Mouse (Mus musculus) forelimb bud, embryonic 11.5 days (tissue): ENCODE measurements around the gene Aox3.

Experiments used
- DNase-seq: peaks from one replicate; pipeline ENCODE4 v3.0.0-alpha.2; 2012; ENCODE audit warnings: low read depth, low spot score

Gene Aox3

DNA sequence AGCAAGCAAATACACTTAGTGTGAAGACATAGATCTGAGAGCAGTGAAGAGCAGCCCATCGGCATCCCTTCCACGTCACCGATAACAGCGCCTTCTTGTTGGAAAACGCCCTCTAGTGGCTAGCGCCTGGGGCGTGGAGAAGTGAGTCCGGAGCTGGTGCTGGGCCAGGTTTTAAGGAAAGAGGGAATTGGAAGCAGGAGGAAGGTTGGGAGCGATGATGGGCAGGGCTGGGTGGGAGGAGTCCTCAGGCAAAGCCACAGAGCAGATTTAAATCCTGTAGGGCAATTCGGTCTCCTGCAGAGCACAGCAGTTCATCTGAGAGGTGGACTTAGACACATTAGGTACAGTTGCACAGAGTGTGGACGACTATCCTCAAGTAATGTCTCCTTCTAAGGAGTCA lies at the start of gene Aox3:
Gene Aox3, plus strand, starts transcription at position 251 of the 400 bp plus-strand sequence.
- peak; percentile 61 for DNase-seq

- DNase-seq: no peak
Measured at GRCm38 (mm10) chr1:58065151-58065550, 47.8 kb upstream of the Aox3 start.

DNA sequence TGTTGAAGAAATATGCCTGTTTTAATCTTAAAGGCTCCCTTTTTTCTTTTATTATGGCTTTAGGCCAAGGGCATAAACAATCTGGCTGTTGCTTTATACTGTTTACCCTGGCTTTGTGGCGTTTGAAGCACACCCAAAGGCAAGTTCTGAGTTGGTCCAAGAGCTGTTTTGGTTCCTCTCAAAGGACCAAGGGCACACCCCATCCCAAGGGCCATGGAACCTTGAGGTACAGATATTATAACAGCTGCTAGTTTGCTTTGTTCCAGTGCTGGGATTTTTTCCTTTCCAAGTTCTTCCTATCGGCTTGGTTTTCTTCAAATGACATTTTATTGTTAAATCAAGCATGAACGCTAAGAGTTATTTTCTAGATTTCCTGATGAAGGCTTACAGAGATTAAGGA lies 47.3 kb upstream of the Aox3 start:
- no peak for DNase-seq

DNA sequence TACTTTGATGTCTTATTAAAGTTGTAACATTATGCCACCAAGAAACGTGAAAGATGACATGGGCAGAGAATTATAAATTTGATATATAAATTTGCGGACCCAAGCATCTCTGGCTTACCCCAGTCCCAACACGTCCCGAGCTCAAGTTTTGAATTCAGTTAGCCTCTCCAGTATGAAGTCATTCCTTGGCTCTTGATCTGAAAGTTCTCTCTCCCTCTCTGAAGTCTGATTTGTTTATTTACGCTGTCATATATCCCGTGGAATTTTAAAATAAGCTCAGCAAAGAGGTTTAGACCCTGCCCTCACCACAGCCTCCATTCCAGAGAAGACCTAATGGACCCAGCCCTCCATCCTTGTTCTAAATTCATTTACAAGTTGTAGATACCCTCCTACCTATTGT lies 43.7 kb upstream of the Aox3 start:
- no peak for DNase-seq

- DNase-seq: no peak
Measured at GRCm38 (mm10) chr1:58070091-58070490, 42.8 kb upstream of the Aox3 start.

DNA sequence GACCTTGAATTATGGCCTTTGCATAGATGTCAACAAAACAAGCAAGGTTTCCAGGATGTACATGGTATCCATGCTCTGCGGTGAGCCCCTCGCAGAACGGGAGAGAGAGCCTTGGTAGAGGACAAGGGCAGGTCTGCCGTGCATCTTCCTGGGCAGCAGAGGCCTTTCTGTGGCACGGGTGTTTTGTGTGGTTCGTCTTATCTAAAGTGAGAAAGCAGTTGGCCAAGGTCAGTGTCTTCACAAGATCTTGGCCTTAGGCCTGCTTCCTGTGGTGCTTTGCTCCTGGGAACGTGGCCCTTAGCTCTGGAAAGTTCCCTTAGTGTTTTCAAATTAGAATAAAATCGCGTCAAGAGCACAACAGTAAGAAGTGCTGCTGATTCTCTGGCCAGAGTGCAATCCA lies 41.9 kb upstream of the Aox3 start:
- DNase-seq: no peak

- DNase-seq: no peak
Measured at GRCm38 (mm10) chr1:58071509-58071908, 41.4 kb upstream of the Aox3 start.

- DNase-seq: no peak
Measured at GRCm38 (mm10) chr1:58072416-58072815, 40.5 kb upstream of the Aox3 start.

- no peak for DNase-seq
Measured at GRCm38 (mm10) chr1:58072991-58073730, 39.8 kb upstream of the Aox3 start.

DNA sequence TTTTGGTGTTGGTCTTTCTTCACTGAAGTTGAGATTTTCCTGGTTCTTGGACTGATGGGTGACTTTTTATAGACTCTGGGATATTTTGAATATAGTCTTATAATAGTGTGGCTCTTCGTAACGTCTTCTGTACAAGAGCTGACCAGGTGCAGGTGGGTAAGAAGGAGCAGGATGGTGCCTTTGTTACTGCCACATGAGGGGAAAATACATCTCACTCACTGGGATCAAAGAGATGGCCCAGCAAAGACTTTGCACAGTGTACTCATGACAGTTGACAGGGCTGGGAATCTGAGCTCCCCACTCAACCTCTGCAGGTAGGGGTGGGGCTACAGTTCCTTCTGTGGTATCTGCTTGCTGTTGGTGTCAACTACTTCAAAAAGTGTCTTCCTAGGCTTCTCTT lies 38.7 kb upstream of the Aox3 start:
- DNase-seq: no peak

DNA sequence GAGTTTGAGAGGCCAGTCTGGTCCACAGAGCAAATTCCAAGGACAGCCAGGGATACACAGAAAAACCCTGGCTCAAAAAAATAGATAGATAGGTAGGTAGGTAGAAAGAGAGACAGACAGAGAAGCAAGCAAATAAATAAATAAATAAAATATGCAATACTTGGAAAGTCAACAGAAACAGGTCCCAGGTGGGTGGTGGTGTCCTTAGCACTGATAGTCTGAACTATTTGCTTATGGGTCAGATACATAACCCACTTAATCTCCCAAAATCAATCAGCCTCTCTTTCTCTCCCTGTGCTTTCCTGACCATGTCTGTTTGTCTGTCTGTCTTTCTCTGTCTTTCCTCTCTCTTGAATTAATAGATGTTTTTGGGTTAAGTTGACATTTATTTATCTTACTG lies 35.0 kb upstream of the Aox3 start:
- DNase-seq: no peak

DNA sequence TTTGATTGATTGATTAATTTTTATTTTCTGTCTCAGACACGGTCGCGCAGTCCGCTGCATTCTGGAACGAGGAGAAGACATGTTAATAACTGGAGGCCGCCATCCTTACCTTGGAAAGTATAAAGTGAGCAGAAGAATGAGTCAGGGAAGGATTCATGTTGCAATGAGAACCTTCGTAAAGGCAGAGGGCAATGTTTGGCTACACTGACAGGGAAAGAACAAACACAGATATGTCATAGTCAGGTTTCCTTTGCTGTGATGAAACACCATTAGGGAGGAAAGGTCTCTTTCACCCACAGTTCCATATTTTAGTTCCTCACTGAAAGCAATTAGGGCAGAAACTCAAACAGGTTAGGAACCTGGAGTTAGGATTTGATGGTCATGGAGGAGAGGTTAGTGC lies 34.5 kb upstream of the Aox3 start:
- DNase-seq: no peak

DNA sequence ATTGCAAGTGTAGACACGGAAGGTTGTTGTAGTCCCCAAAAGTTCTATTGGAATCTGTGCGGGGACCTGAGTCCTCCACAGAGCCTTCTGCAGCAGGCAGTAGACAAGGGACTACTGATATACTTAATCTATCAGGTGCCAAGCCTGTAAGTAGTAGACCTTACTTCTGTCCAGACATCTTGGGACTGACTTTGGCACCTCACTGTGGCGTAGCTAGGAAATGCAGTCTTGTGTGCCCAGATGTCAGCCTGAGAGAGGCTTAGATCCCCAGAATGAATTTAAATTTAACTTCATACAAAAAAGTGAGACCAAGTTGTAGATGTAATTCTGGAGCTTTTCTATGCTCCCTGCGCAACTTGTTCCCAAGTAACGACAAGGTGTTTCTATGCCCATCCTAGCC lies 33.2 kb upstream of the Aox3 start:
- no peak for DNase-seq

DNA sequence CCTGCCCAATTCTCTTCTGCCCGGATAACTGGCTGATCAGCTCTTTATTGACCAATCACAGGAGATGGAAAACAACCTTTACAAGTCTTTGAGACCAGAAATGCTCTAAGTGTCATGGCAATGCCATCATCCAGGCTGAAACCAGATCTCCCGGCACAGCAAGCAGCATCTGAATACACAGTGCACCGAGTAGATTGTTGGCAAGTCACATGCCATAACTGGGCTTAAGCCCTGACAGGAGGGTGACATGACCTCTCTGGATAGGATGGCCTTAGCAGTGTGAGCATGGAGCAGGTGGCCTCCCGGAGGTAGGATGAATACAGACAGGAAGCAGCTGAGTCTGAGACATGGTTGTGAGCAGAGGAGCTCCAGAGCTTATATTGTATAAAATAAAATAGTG lies 32.5 kb upstream of the Aox3 start:
- DNase-seq: no peak

DNA sequence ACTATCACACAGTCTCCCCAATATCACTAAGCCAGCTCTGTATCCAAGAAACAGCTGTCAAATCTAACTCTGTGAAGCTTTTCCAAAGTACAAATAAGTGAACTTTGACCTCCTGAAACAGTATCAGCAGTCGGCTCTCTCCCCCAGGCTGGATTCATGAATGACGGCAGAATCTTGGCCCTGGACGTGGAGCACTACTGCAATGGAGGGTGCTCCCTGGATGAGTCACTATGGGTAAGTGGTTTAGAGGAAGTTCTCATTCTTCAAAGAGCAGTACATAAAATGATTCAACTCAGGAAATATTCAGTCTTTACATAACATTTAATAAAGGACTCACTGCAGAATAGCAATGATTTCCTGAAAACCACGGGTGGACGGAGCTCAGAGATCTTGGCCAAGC lies 31.6 kb upstream of the Aox3 start:
- no peak for DNase-seq

GRCm38 (mm10) chr1:58089316-58089715 lies 23.6 kb upstream of the Aox3 start:
- no peak for DNase-seq

DNA sequence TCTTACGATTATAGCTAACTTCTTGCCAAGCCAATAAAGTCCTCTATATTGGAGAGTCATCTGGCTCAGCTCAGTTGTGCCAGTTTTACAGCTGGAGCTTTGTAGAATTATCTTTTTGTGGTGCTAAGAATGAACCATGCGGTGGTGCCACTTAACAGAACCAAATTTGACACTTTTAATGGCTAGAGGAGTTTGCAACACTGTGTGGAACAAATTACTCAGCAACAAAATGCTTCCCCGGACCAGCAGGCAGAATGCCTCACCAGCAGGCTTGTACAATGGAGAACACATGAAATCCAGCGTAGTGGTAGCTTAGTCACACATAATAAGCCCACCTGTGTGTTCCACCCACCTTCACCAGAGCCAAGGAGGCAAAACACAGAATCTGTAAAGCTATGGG lies 22.7 kb upstream of the Aox3 start:
- DNase-seq: no peak

GRCm38 (mm10) chr1:58091213-58091612 lies 21.7 kb upstream of the Aox3 start:
- DNase-seq: no peak

DNA sequence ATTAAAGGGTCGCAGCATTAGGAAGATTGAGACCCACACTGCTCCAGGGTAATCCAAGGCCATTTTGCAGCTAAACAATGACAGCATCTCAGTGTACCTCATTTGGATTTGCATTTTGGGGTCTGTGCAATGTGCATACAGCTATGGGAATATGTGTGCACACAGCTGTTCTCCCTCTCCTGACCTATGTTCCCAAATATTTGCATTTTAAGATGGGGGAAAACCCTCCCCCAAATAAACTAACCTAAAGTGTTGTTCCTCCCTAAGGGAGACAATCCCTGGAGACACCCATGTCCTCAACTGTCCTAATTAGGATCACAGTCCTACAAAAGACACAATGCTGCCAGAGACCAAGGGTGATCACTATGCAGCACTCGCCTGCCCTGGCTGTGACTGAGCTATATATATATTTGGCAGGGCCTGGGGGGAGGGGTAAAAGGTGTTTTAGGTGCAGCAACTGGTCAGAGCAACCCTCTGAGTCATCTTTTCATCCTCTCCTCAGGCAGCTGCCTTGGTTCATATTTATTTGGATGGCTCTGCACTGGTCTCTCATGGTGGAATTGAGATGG lies 20.9 kb upstream of the Aox3 start:
- no peak for DNase-seq

GRCm38 (mm10) chr1:58097338-58097737 lies 15.6 kb upstream of the Aox3 start:
- no peak for DNase-seq

DNA sequence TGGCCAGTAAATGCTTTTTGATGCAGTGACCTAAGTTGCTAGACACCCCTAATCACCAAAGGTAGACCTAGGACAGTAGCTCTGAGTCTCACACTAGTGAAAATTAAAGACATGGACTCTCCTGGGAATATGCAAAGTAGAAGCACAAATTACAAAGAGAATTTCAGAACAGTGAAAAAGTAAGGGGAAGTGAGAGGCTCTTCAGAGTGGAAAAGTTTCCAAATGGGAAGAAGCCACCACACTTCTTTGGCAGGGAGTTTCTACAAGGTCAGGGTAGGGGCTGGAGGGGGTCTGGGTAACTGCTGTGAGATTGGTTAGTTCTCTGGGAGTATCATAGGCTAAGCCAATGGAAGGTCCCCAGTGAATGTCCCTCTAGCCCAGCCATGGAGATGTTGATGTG lies 13.8 kb upstream of the Aox3 start:
- no peak for DNase-seq

- DNase-seq: no peak
Measured at GRCm38 (mm10) chr1:58101531-58102146, 11.3 kb upstream of the Aox3 start.

GRCm38 (mm10) chr1:58102494-58102893 lies 10.4 kb upstream of the Aox3 start:
- no peak for DNase-seq
